Mouse (Mus musculus): Measurements from ENCODE around the gene Lsamp.

The Lsamp gene

GRCm38 (mm10) chr16:41565233-41565632, 1581.1 kb downstream of the Lsamp start:
- no peak for DNase-seq

- DNase-seq, result no peak
These were observed 1604.6 kb downstream of the Lsamp start for GRCm38 (mm10) chr16:41588675-41589301.

- no peak for DNase-seq
These were observed 1628.1 kb downstream of the Lsamp start for GRCm38 (mm10) chr16:41612229-41612628.

GRCm38 (mm10) chr16:41623871-41624270, 1639.7 kb downstream of the Lsamp start:
- DNase-seq, result no peak

- no peak for DNase-seq
These were observed 1649.7 kb downstream of the Lsamp start for GRCm38 (mm10) chr16:41633898-41634297.

GRCm38 (mm10) chr16:41640876-41641275, 1656.7 kb downstream of the Lsamp start:
- no peak for DNase-seq

- DNase-seq, result no peak
These were observed 1669.1 kb downstream of the Lsamp start for GRCm38 (mm10) chr16:41653261-41653660.

- no peak for DNase-seq
These were observed 1690.3 kb downstream of the Lsamp start for GRCm38 (mm10) chr16:41674316-41675038.

- DNase-seq, result no peak
These were observed 1691.6 kb downstream of the Lsamp start for GRCm38 (mm10) chr16:41675774-41676173.

- no peak for DNase-seq
These were observed 1708.3 kb downstream of the Lsamp start for GRCm38 (mm10) chr16:41692435-41692834.

- no peak for DNase-seq
These were observed 1717.7 kb downstream of the Lsamp start for GRCm38 (mm10) chr16:41701790-41702428.

GRCm38 (mm10) chr16:41728900-41729585, 1744.9 kb downstream of the Lsamp start:
- DNase-seq, result no peak

- DNase-seq, result no peak
These were observed 1745.8 kb downstream of the Lsamp start for GRCm38 (mm10) chr16:41729911-41730310.

GRCm38 (mm10) chr16:41745037-41745436, 1760.9 kb downstream of the Lsamp start:
- no peak for DNase-seq

GRCm38 (mm10) chr16:41746235-41746911, 1762.2 kb downstream of the Lsamp start:
- DNase-seq, result no peak

GRCm38 (mm10) chr16:41747874-41748273, 1763.7 kb downstream of the Lsamp start:
- DNase-seq, result no peak

GRCm38 (mm10) chr16:41748759-41749158, 1764.6 kb downstream of the Lsamp start:
- DNase-seq, result no peak

GRCm38 (mm10) chr16:41764285-41764684, 1780.1 kb downstream of the Lsamp start:
- no peak for DNase-seq

- no peak for DNase-seq
These were observed 1787.4 kb downstream of the Lsamp start for GRCm38 (mm10) chr16:41771427-41772125.

- DNase-seq, result peak in 1 of 2 experiments; percentile 11
These were observed 1793.4 kb downstream of the Lsamp start for GRCm38 (mm10) chr16:41777586-41777985.

GRCm38 (mm10) chr16:41785600-41785999, 1801.4 kb downstream of the Lsamp start:
- no peak for DNase-seq

GRCm38 (mm10) chr16:41786704-41787103, 1802.5 kb downstream of the Lsamp start:
- DNase-seq, result no peak
